Mouse (Mus musculus): ENCODE results near the gene Fezf2.

Fezf2 gene

GRCm38 (mm10) chr14:12348089-12348488 is at the start of gene Fezf2:
TSS of gene Fezf2 (minus strand) at chr14:12348189.
- DNase-seq (ENCODE audit: low read depth), result no peak

- no peak for DNase-seq (ENCODE audit: low read depth)
Measured at GRCm38 (mm10) chr14:12397561-12397960, 49.6 kb upstream of the Fezf2 start.

- DNase-seq (ENCODE audit: low read depth), result no peak
Measured at GRCm38 (mm10) chr14:12394318-12394717, 46.3 kb upstream of the Fezf2 start.

- DNase-seq (ENCODE audit: low read depth), result no peak
Measured at GRCm38 (mm10) chr14:12393271-12393861, 45.4 kb upstream of the Fezf2 start.

GRCm38 (mm10) chr14:12391167-12391566 is 43.2 kb upstream of the Fezf2 start:
- no peak for DNase-seq (ENCODE audit: low read depth)

GRCm38 (mm10) chr14:12388806-12389436 is 40.9 kb upstream of the Fezf2 start:
- no peak for DNase-seq (ENCODE audit: low read depth)

GRCm38 (mm10) chr14:12388192-12388795 is 40.3 kb upstream of the Fezf2 start:
- DNase-seq (ENCODE audit: low read depth), result no peak

GRCm38 (mm10) chr14:12387176-12387575 is 39.2 kb upstream of the Fezf2 start:
- DNase-seq (ENCODE audit: low read depth), result no peak

- DNase-seq (ENCODE audit: low read depth), result no peak
Measured at GRCm38 (mm10) chr14:12377883-12378282, 29.9 kb upstream of the Fezf2 start.

GRCm38 (mm10) chr14:12377289-12377688 is 29.3 kb upstream of the Fezf2 start:
- DNase-seq (ENCODE audit: low read depth), result no peak

GRCm38 (mm10) chr14:12375451-12375850 is 27.5 kb upstream of the Fezf2 start:
- DNase-seq (ENCODE audit: low read depth), result no peak

- no peak for DNase-seq (ENCODE audit: low read depth)
Measured at GRCm38 (mm10) chr14:12350271-12350916, 2.4 kb upstream of the Fezf2 start.

GRCm38 (mm10) chr14:12349334-12350090 is 1.5 kb upstream of the Fezf2 start:
- DNase-seq (ENCODE audit: low read depth), result no peak

- DNase-seq (ENCODE audit: low read depth), result no peak
Measured at GRCm38 (mm10) chr14:12346865-12347600, 956 bp downstream of the Fezf2 start.

GRCm38 (mm10) chr14:12346011-12346864 is 1.8 kb downstream of the Fezf2 start:
- no peak for DNase-seq (ENCODE audit: low read depth)

- no peak for DNase-seq (ENCODE audit: low read depth)
Measured at GRCm38 (mm10) chr14:12345241-12345921, 2.6 kb downstream of the Fezf2 start.

- no peak for DNase-seq (ENCODE audit: low read depth)
Measured at GRCm38 (mm10) chr14:12344746-12345240, 3.2 kb downstream of the Fezf2 start.

GRCm38 (mm10) chr14:12344061-12344745 is 3.8 kb downstream of the Fezf2 start:
- no peak for DNase-seq (ENCODE audit: low read depth)

- no peak for DNase-seq (ENCODE audit: low read depth)
Measured at GRCm38 (mm10) chr14:12343451-12343941, 4.5 kb downstream of the Fezf2 start.

Data from c-Kit-positive CD71-positive TER-119-negative erythroid progenitor cells, embryonic 14.5 days (primary cell).